Mouse (Mus musculus): ENCODE data around the gene Lrp1.

The Lrp1 gene

GRCm38 (mm10) chr10:127645791-127646190 is 24.8 kb upstream of the Lrp1 start:
- DNase-seq: no peak

GRCm38 (mm10) chr10:127643553-127644238 is 22.7 kb upstream of the Lrp1 start:
- peak; percentile 93 for DNase-seq

- DNase-seq: peak; percentile 94
Measured at GRCm38 (mm10) chr10:127642772-127643552, 22.0 kb upstream of the Lrp1 start, which contains the start of gene Stat6. Gene Stat6 (plus strand): TSS chr10:127642986.

GRCm38 (mm10) chr10:127641861-127642771 is 21.2 kb upstream of the Lrp1 start:
- DNase-seq: peak; percentile 95

GRCm38 (mm10) chr10:127640421-127640820 is 19.5 kb upstream of the Lrp1 start:
- no peak for DNase-seq

- no peak for DNase-seq
Measured at GRCm38 (mm10) chr10:127632668-127633271, 11.8 kb upstream of the Lrp1 start.

- DNase-seq: peak; percentile 69
Measured at GRCm38 (mm10) chr10:127631261-127632214, 10.6 kb upstream of the Lrp1 start.

GRCm38 (mm10) chr10:127626433-127626832 is 5.5 kb upstream of the Lrp1 start:
- peak; percentile 78 for DNase-seq

GRCm38 (mm10) chr10:127623439-127624216 is 2.7 kb upstream of the Lrp1 start:
- DNase-seq: no peak

GRCm38 (mm10) chr10:127622661-127623060 is 1.7 kb upstream of the Lrp1 start:
- DNase-seq: no peak

- peak; percentile 87 for DNase-seq
Measured at GRCm38 (mm10) chr10:127622057-127622392, 1.1 kb upstream of the Lrp1 start.

- DNase-seq: peak; percentile 95
Measured at GRCm38 (mm10) chr10:127621191-127622056, 476 bp upstream of the Lrp1 start.

GRCm38 (mm10) chr10:127619941-127620405 is 975 bp downstream of the Lrp1 start:
- DNase-seq: no peak

GRCm38 (mm10) chr10:127619119-127619721 is 1.7 kb downstream of the Lrp1 start:
- no peak for DNase-seq

GRCm38 (mm10) chr10:127618173-127618572 is 2.8 kb downstream of the Lrp1 start:
- peak; percentile 49 for DNase-seq

GRCm38 (mm10) chr10:127617294-127617693 is 3.7 kb downstream of the Lrp1 start:
- no peak for DNase-seq

GRCm38 (mm10) chr10:127616261-127616679 is 4.7 kb downstream of the Lrp1 start:
- no peak for DNase-seq

- no peak for DNase-seq
Measured at GRCm38 (mm10) chr10:127615591-127615990, 5.4 kb downstream of the Lrp1 start.

- DNase-seq: no peak
Measured at GRCm38 (mm10) chr10:127615034-127615374, 5.9 kb downstream of the Lrp1 start.
